Mouse (Mus musculus): Measurements from ENCODE around the gene Adgrf4. TPM values are rescaled to one million over a fixed set of nuclear protein-coding genes. Genes with fewer than 3 reads are reported as not detected.

Gene Adgrf4
- 0.22 and 0.41 TPM in 2 replicates for polyA plus RNA-seq (2014; fragmentation: Nextera tagmentation; extraction: Ambion mirVana)

GRCm38 (mm10) chr17:42692136-42692535, at the start of gene Adgrf4:
TSS of gene Adgrf4 (minus strand) at chr17:42692284.
- DNase-seq (ENCODE audit: low spot score) (no peak), ATAC-seq (ENCODE audit: low FRiP score) (no peak)
- Histone ChIP-seq H3K27me3 (ENCODE audit: control insufficient read depth, insufficient read depth, low read length) (no peaks in the 10 kb centered on the region), H3K27ac (no peak within 1 kb of the TSS), H3K36me3 (replicated peaks; ENCODE audit: control insufficient read depth, insufficient read depth) (no peaks in the 10 kb centered on the region), H3K9me3 (ENCODE audit: control insufficient read depth, low read length) (no peaks in the 10 kb centered on the region), H3K4me3 (replicated peaks; ENCODE audit: low read length) (no peak within 1 kb of the TSS), H3K9ac (no peak within 1 kb of the TSS), H3K4me1 (replicated peaks; ENCODE audit: control insufficient read depth, insufficient read depth, low read length) (no peaks in the 10 kb centered on the region), H3K4me2 (replicated peaks) (no peak within 1 kb of the TSS)
- WGBS = 93% methylated on average over 10 of the region's 10 CpGs

DNA sequence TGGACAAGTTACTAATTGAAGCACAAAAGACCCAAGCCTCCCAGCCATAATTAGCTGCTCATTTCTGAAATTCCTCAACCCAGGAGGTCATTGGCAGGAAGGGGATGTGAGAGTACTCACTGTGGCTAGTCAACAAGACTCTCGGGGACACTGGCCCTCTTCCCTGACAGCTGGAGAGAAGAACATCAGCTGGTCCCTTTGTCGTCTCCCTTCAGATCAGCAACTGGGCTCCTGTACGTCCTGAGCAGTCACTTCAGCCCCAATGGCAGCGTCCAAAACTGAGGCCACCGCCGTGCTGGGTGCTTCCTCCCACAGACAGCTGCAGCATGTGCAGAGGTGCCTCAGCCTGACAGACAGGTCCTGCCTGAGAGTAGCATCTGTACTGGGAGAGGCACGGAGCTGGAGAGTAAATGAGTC, 49.7 kb upstream of the Adgrf4 start, which contains the start of gene Adgrf2:
Gene Adgrf2 (minus strand): TSS at position 379 of the 417 bp plus-strand sequence.
- H3K4me3 ChIP-seq (replicated peaks; ENCODE audit: low read length) = no peak within 1 kb of the TSS
- H3K9ac ChIP-seq = no peak within 1 kb of the TSS
- no peak within 1 kb of the TSS for H3K27ac ChIP-seq
- no peaks in the 10 kb centered on the region for H3K9me3 ChIP-seq (ENCODE audit: control insufficient read depth, low read length)
- H3K4me2 ChIP-seq (replicated peaks) = no peak within 1 kb of the TSS
- WGBS = 38% methylated on average over 7 of the region's 7 CpGs
- H3K4me1 ChIP-seq (replicated peaks; ENCODE audit: control insufficient read depth, insufficient read depth, low read length) = no peaks in the 10 kb centered on the region
- DNase-seq (ENCODE audit: low spot score) = no peak
- no peaks in the 10 kb centered on the region for H3K36me3 ChIP-seq (replicated peaks; ENCODE audit: control insufficient read depth, insufficient read depth)
- H3K27me3 ChIP-seq (ENCODE audit: control insufficient read depth, insufficient read depth, low read length) = no peaks in the 10 kb centered on the region
- ATAC-seq (ENCODE audit: low FRiP score) = no peak

DNA sequence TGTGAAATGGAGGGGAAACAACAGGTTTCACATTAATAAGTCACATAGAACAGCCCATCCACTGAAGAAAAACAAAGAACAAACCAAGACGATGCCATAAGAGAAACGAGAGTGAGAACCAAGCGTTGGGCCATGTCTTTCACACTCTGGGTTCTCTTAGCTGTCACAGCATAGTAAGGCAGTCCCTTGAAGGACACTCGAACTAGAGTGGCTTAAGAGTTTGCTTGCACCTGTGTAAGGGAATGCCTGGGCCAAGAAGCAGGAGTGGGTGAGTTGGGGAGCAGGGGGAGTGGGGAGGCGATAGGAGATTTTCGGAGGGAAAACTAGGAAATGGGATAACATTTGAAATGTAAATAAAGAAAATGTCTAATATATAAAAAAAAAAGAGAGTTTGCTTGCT, 46.7 kb upstream of the Adgrf4 start:
- H3K4me3 ChIP-seq (replicated peaks; ENCODE audit: low read length) = no peak overlapping the region
- DNase-seq (ENCODE audit: low spot score) (no peak), ATAC-seq (ENCODE audit: low FRiP score) (no peak)
- no peaks in the 10 kb centered on the region for H3K36me3 ChIP-seq (replicated peaks; ENCODE audit: control insufficient read depth, insufficient read depth)
- H3K4me2 ChIP-seq (replicated peaks) = no peak overlapping the region
- no peak overlapping the region for H3K27ac ChIP-seq
- no peak overlapping the region for H3K9ac ChIP-seq
- no peaks in the 10 kb centered on the region for H3K9me3 ChIP-seq (ENCODE audit: control insufficient read depth, low read length)
- H3K27me3 ChIP-seq (ENCODE audit: control insufficient read depth, insufficient read depth, low read length) = no peaks in the 10 kb centered on the region
- 90% methylated on average over 6 of the region's 6 CpGs for WGBS
- H3K4me1 ChIP-seq (replicated peaks; ENCODE audit: control insufficient read depth, insufficient read depth, low read length) = no peaks in the 10 kb centered on the region

DNA sequence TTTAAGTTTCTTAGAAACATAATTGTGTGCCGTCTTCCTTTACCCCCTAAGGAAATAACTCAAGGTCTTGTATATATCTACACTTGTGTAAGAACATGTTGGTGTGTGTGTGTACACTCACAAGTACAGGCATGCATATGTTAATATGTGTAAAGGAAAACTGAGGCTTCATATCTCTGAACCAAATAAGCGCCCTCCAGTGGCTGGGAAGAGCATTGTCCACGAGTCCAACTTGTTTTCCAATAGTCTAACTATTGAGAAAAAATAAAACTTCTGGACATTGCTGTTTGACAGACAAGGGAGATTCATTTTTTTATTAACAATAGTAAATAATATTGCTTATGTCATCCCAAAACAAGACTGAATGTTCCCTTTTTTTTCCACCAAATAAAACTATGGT, 25.1 kb upstream of the Adgrf4 start:
- no peaks in the 10 kb centered on the region for H3K36me3 ChIP-seq (replicated peaks; ENCODE audit: control insufficient read depth, insufficient read depth)
- no peak overlapping the region for H3K9ac ChIP-seq
- H3K4me3 ChIP-seq (replicated peaks; ENCODE audit: low read length) = no peak overlapping the region
- H3K9me3 ChIP-seq (ENCODE audit: control insufficient read depth, low read length) = no peaks in the 10 kb centered on the region
- H3K27me3 ChIP-seq (ENCODE audit: control insufficient read depth, insufficient read depth, low read length) = no peaks in the 10 kb centered on the region
- no peak overlapping the region for H3K27ac ChIP-seq
- no peaks in the 10 kb centered on the region for H3K4me1 ChIP-seq (replicated peaks; ENCODE audit: control insufficient read depth, insufficient read depth, low read length)
- no peak for DNase-seq (ENCODE audit: low spot score)
- WGBS = 53% methylated on average over 3 of the region's 3 CpGs
- H3K4me2 ChIP-seq (replicated peaks) = no peak overlapping the region
- no peak for ATAC-seq (ENCODE audit: low FRiP score)

- DNase-seq (ENCODE audit: low spot score) = no peak
- no peaks in the 10 kb centered on the region for H3K4me1 ChIP-seq (replicated peaks; ENCODE audit: control insufficient read depth, insufficient read depth, low read length)
Observed at GRCm38 (mm10) chr17:42714991-42715390, 22.9 kb upstream of the Adgrf4 start.

DNA sequence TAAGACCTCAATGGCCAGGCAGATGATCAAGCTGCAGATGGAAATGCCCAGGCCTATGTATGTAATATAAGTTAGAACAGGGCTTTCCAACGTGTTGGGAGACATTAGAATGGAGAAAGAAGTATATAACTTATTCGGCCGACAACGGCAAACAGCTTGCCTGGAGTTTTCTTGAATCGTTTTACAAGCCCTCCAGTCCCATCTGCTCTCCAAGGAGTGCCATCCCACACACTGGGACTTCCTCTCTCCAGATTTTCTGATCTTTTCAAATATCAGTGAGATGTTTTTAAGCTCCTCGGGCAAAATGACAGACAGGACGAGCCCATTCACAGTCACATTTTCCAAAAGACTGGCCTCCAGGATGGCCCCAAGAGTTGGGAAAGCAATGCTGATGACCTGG, 18.6 kb upstream of the Adgrf4 start:
- no peaks in the 10 kb centered on the region for H3K27me3 ChIP-seq (ENCODE audit: control insufficient read depth, insufficient read depth, low read length)
- 88% methylated on average over 7 of the region's 7 CpGs for WGBS
- H3K4me3 ChIP-seq (replicated peaks; ENCODE audit: low read length) = no peak overlapping the region
- no peaks in the 10 kb centered on the region for H3K36me3 ChIP-seq (replicated peaks; ENCODE audit: control insufficient read depth, insufficient read depth)
- no peak overlapping the region for H3K27ac ChIP-seq
- ATAC-seq (ENCODE audit: low FRiP score) (no peak), DNase-seq (ENCODE audit: low spot score) (no peak)
- no peak overlapping the region for H3K9ac ChIP-seq
- H3K4me2 ChIP-seq (replicated peaks) = no peak overlapping the region
- H3K9me3 ChIP-seq (ENCODE audit: control insufficient read depth, low read length) = no peaks in the 10 kb centered on the region
- H3K4me1 ChIP-seq (replicated peaks; ENCODE audit: control insufficient read depth, insufficient read depth, low read length) = no peaks in the 10 kb centered on the region

More at GRCm38 (mm10) chr17:42714991-42715390, 22.9 kb upstream of the Adgrf4 start:
- ATAC-seq (ENCODE audit: low FRiP score) = no peak
- no peak overlapping the region for H3K27ac ChIP-seq
- WGBS = 96% methylated on average over 7 of the region's 7 CpGs
- H3K4me2 ChIP-seq (replicated peaks) = no peak overlapping the region
- no peak overlapping the region for H3K9ac ChIP-seq
- no peaks in the 10 kb centered on the region for H3K9me3 ChIP-seq (ENCODE audit: control insufficient read depth, low read length)
- no peaks in the 10 kb centered on the region for H3K27me3 ChIP-seq (ENCODE audit: control insufficient read depth, insufficient read depth, low read length)
- H3K4me3 ChIP-seq (replicated peaks; ENCODE audit: low read length) = no peak overlapping the region
- H3K36me3 ChIP-seq (replicated peaks; ENCODE audit: control insufficient read depth, insufficient read depth) = no peaks in the 10 kb centered on the region

- H3K4me3 ChIP-seq (replicated peaks; ENCODE audit: low read length) = no peak overlapping the region
- ATAC-seq (ENCODE audit: low FRiP score) = no peak
- no peak overlapping the region for H3K9ac ChIP-seq
- H3K36me3 ChIP-seq (replicated peaks; ENCODE audit: control insufficient read depth, insufficient read depth) = no peaks in the 10 kb centered on the region
- WGBS = 90% methylated on average over 4 of the region's 4 CpGs
- no peaks in the 10 kb centered on the region for H3K9me3 ChIP-seq (ENCODE audit: control insufficient read depth, low read length)
- H3K4me1 ChIP-seq (replicated peaks; ENCODE audit: control insufficient read depth, insufficient read depth, low read length) = no peaks in the 10 kb centered on the region
- H3K27me3 ChIP-seq (ENCODE audit: control insufficient read depth, insufficient read depth, low read length) = no peaks in the 10 kb centered on the region
- no peak for DNase-seq (ENCODE audit: low spot score)
- H3K27ac ChIP-seq = no peak overlapping the region
- H3K4me2 ChIP-seq (replicated peaks) = no peak overlapping the region
Observed at GRCm38 (mm10) chr17:42705611-42706010, 13.5 kb upstream of the Adgrf4 start.

DNA sequence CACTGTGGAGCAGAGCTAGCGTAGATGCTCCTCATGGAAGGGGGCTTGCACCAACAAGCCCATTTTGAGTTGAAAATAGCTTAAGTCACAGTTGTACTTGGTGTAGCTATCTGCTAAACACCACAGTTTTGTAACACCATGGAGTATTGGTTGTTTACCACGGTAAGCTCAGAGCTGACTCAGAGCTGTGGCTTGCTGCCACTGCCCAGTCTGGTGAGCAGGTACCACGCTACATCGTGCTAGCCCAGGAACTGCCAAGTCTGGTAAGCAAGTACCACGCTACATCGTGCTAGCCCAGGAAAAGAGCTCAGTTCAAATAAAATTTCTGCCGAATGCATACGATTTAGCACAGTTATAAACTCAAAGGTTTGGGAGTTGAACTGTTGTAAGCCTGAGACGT, 10.1 kb upstream of the Adgrf4 start:
- Histone ChIP-seq H3K9me3 (ENCODE audit: control insufficient read depth, low read length) (no peaks in the 10 kb centered on the region), H3K36me3 (replicated peaks; ENCODE audit: control insufficient read depth, insufficient read depth) (no peaks in the 10 kb centered on the region), H3K4me3 (replicated peaks; ENCODE audit: low read length) (no peak overlapping the region), H3K27ac (no peak overlapping the region), H3K4me1 (replicated peaks; ENCODE audit: control insufficient read depth, insufficient read depth, low read length) (no peaks in the 10 kb centered on the region), H3K27me3 (ENCODE audit: control insufficient read depth, insufficient read depth, low read length) (no peaks in the 10 kb centered on the region), H3K4me2 (replicated peaks) (no peak overlapping the region), H3K9ac (no peak overlapping the region)
- DNase-seq (ENCODE audit: low spot score) (no peak), ATAC-seq (ENCODE audit: low FRiP score) (no peak)
- WGBS = 92% methylated on average over 9 of the region's 9 CpGs

DNA sequence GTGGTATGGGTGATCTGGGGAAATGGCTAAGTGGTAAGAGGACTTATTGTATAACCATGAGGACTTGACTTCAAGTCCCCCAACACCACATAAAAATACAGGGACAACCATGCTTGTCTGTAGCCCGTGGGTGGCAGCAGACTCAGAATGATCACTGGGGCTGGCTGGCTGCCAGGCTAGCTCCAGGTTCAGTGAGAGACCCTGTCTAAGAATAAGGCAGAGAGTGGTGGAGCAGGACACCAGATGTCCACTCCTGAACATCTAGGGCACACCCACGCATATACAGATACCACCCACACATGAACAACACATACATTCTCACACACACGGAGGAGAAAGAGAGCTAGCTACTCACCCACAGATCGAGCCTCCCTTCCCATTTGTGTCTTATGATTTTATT, 2.6 kb upstream of the Adgrf4 start:
- H3K27me3 ChIP-seq (ENCODE audit: control insufficient read depth, insufficient read depth, low read length) = no peaks in the 10 kb centered on the region
- ATAC-seq (ENCODE audit: low FRiP score) = no peak
- H3K4me1 ChIP-seq (replicated peaks; ENCODE audit: control insufficient read depth, insufficient read depth, low read length) = no peaks in the 10 kb centered on the region
- no peaks in the 10 kb centered on the region for H3K36me3 ChIP-seq (replicated peaks; ENCODE audit: control insufficient read depth, insufficient read depth)
- 89% methylated on average over 4 of the region's 4 CpGs for WGBS
- no peak overlapping the region for H3K4me2 ChIP-seq (replicated peaks)
- no peaks in the 10 kb centered on the region for H3K9me3 ChIP-seq (ENCODE audit: control insufficient read depth, low read length)
- H3K4me3 ChIP-seq (replicated peaks; ENCODE audit: low read length) = no peak overlapping the region
- H3K9ac ChIP-seq = no peak overlapping the region
- H3K27ac ChIP-seq = no peak overlapping the region
- no peak for DNase-seq (ENCODE audit: low spot score)

DNA sequence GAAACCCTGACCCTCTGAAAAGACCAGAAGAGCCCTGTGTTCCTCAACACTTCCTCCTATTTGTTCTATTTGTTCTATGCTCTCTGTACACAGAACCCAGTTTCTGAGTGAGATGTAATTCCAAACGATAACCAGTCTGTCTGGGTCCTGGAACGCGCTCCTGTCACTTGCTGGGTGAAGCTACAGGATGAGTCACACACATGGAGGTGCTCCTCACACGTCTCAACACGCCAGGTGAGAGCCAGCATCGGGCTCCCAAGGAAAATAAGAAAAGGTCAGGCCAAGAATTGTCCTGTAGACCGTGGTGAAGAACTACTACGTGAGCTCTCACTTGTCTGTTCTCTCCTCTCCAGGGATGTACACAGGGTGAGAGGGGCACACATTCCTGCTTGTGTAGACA, 1.6 kb downstream of the Adgrf4 start:
- DNase-seq (ENCODE audit: low spot score) (no peak), ATAC-seq (ENCODE audit: low FRiP score) (no peak)
- no peak overlapping the region for H3K4me2 ChIP-seq (replicated peaks)
- H3K9me3 ChIP-seq (ENCODE audit: control insufficient read depth, low read length) = no peaks in the 10 kb centered on the region
- no peak overlapping the region for H3K9ac ChIP-seq
- H3K36me3 ChIP-seq (replicated peaks; ENCODE audit: control insufficient read depth, insufficient read depth) = no peaks in the 10 kb centered on the region
- no peak overlapping the region for H3K4me3 ChIP-seq (replicated peaks; ENCODE audit: low read length)
- no peaks in the 10 kb centered on the region for H3K27me3 ChIP-seq (ENCODE audit: control insufficient read depth, insufficient read depth, low read length)
- WGBS = 90% methylated on average over 8 of the region's 8 CpGs
- H3K4me1 ChIP-seq (replicated peaks; ENCODE audit: control insufficient read depth, insufficient read depth, low read length) = no peaks in the 10 kb centered on the region
- H3K27ac ChIP-seq = no peak overlapping the region
